Mouse (Mus musculus): ENCODE data around the gene Tefm. TPM values are rescaled to one million over a fixed set of nuclear protein-coding genes. Genes with fewer than 3 reads are reported as not detected.
A peak's percentile ranks its signal among the peaks of the same experiment; 100 is the strongest.

Tefm gene
- total and polyA plus RNA-seq, 3 experiments = 34.4 to 70.2 (median 43.9) TPM

GRCm38 (mm10) chr11:80152376-80152775 is 10.4 kb upstream of the Tefm start:
- no peaks in the 10 kb centered on the region for H3K27me3 ChIP-seq (replicated peaks)
- TF ChIP-seq ZKSCAN1 (IDR thresholded peaks at IDR 0.05; ENCODE audit: borderline replicate concordance, low read depth, low read length) (no peak), JUN (IDR thresholded peaks at IDR 0.05; ENCODE audit: insufficient read depth, low read depth, low read length) (no peak), ZC3H11A (IDR thresholded peaks at IDR 0.05; ENCODE audit: low read depth, low read length) (no peak), IRF4 (IDR thresholded peaks at IDR 0.05; ENCODE audit: low read depth, low read length) (no peak), SIN3A (IDR thresholded peaks at IDR 0.05; ENCODE audit: low read length) (no peak), ELF1 (IDR thresholded peaks at IDR 0.05; ENCODE audit: low read depth, low read length) (no peak), GABPA (IDR thresholded peaks at IDR 0.05; ENCODE audit: insufficient replicate concordance, low read depth, low read length) (no peak), EP300 (IDR thresholded peaks at IDR 0.05; ENCODE audit: low read length) (no peak), POLR2A (IDR thresholded peaks at IDR 0.05; ENCODE audit: low read depth, low read length) (no peak), POLR2AphosphoS2 (IDR thresholded peaks at IDR 0.05; ENCODE audit: low read depth, low read length) (no peak), MEF2A (IDR thresholded peaks at IDR 0.05; ENCODE audit: borderline replicate concordance, low read depth, low read length) (no peak), ZMIZ1 (IDR thresholded peaks at IDR 0.05; ENCODE audit: low read depth, low read length) (no peak), USF1 (IDR thresholded peaks at IDR 0.05; ENCODE audit: low read depth, low read length) (no peak), MAZ (IDR thresholded peaks at IDR 0.05; ENCODE audit: low read depth, low read length) (no peak), JUND (conservative IDR thresholded peaks at IDR 0.05; ENCODE audit: low read depth, low read length) (no peak), NRF1 (IDR thresholded peaks at IDR 0.05; ENCODE audit: low read depth, low read length) (no peak), CTCF (conservative IDR thresholded peaks at IDR 0.05 in 1 of 2, IDR thresholded peaks at IDR 0.05 in 1 of 2; ENCODE audit: low read depth in 2 of 2, low read length in 2 of 2) (no peak)
- no peak overlapping the region for H3K27ac ChIP-seq (ENCODE audit: insufficient read depth, low read depth)
- H3K4me3 ChIP-seq (replicated peaks in 1 of 3; ENCODE audit: low read depth in 2 of 3, low read length in 2 of 3, poor library complexity in 1 of 3) = no peak overlapping the region
- H3K9me3 ChIP-seq (replicated peaks; ENCODE audit: low read length) = peaks cover 12% of the 10 kb centered on the region
- no peaks in the 10 kb centered on the region for H3K36me3 ChIP-seq (replicated peaks in 1 of 2; ENCODE audit: control insufficient read depth in 1 of 2, insufficient read depth in 1 of 2, low read length in 1 of 2)
- no peak overlapping the region for H3K9ac ChIP-seq (ENCODE audit: insufficient read depth, low read depth)
- H3K79me2 ChIP-seq (replicated peaks; ENCODE audit: control insufficient read depth, extremely low read depth, insufficient read depth, poor library complexity, severe bottlenecking) = no peaks in the 10 kb centered on the region
- no peak for DNase-seq (ENCODE audit: extremely low read depth)
- peaks cover 6 to 32% of the 10 kb centered on the region in 2 experiments for H3K4me1 ChIP-seq (ENCODE audit: control insufficient read depth in 1 of 2, insufficient read depth in 2 of 2)
- dilution Hi-C loops (cut with MboI; ENCODE audit: extremely low pct_ligation_motif_present, extremely low pct_unique_long_range_greater_than_20kb, low sequenced_read_pairs) (no loop called here), in situ Hi-C loops (cut with MboI; ENCODE audit: low pct_ligation_motif_present, low pct_unique_long_range_greater_than_20kb, low sequenced_read_pairs) (no loop called here)
- no peak overlapping the region for H3K4me2 ChIP-seq (ENCODE audit: insufficient read depth, low read depth, poor library complexity, severe bottlenecking)

GRCm38 (mm10) chr11:80151541-80151940 is 9.6 kb upstream of the Tefm start:
- peaks cover 12% of the 10 kb centered on the region for H3K9me3 ChIP-seq (replicated peaks; ENCODE audit: low read length)
- H3K79me2 ChIP-seq (replicated peaks; ENCODE audit: control insufficient read depth, extremely low read depth, insufficient read depth, poor library complexity, severe bottlenecking) = no peaks in the 10 kb centered on the region
- no peak overlapping the region for H3K4me2 ChIP-seq (ENCODE audit: insufficient read depth, low read depth, poor library complexity, severe bottlenecking)
- H3K27me3 ChIP-seq (replicated peaks) = no peaks in the 10 kb centered on the region
- in situ Hi-C loops (cut with MboI; ENCODE audit: low pct_ligation_motif_present, low pct_unique_long_range_greater_than_20kb, low sequenced_read_pairs) = no loop called here
- no peak for TF ChIP-seq TCF12 (IDR thresholded peaks at IDR 0.05; ENCODE audit: low read depth, low read length)
- TF ChIP-seq ZNF384 (IDR thresholded peaks at IDR 0.05; ENCODE audit: low read depth, low read length) = 0 out of 2 replicates have a peak, but pooled peaks have one; percentile 22
- TF ChIP-seq HCFC1 (IDR thresholded peaks at IDR 0.05; ENCODE audit: low read depth, low read length) = no peak
- TF ChIP-seq RAD21 (IDR thresholded peaks at IDR 0.05; ENCODE audit: low read depth, low read length) = peak; percentile 41
- no peak for TF ChIP-seq KAT2A (IDR thresholded peaks at IDR 0.05; ENCODE audit: insufficient replicate concordance, low read length)
- no peak for TF ChIP-seq GABPA (IDR thresholded peaks at IDR 0.05; ENCODE audit: insufficient replicate concordance, low read depth, low read length)
- no peak overlapping the region for H3K9ac ChIP-seq (ENCODE audit: insufficient read depth, low read depth)
- dilution Hi-C loops (cut with MboI; ENCODE audit: extremely low pct_ligation_motif_present, extremely low pct_unique_long_range_greater_than_20kb, low sequenced_read_pairs) = no loop called here
- no peaks in the 10 kb centered on the region for H3K36me3 ChIP-seq (replicated peaks in 1 of 2; ENCODE audit: control insufficient read depth in 1 of 2, insufficient read depth in 1 of 2, low read length in 1 of 2)
- H3K4me3 ChIP-seq (replicated peaks in 1 of 3; ENCODE audit: low read depth in 2 of 3, low read length in 2 of 3, poor library complexity in 1 of 3) = no peak overlapping the region
- H3K4me1 ChIP-seq (ENCODE audit: control insufficient read depth in 1 of 2, insufficient read depth in 2 of 2) = peaks cover 6 to 39% of the 10 kb centered on the region in 2 experiments
- H3K27ac ChIP-seq (ENCODE audit: insufficient read depth, low read depth) = no peak overlapping the region
- no peak for DNase-seq (ENCODE audit: extremely low read depth)

All from CH12.LX (cell line).